Mouse (Mus musculus) adrenal gland, adult 18-20 months (tissue): ENCODE data around the gene Zscan29. TPM values are rescaled to one million over a fixed set of nuclear protein-coding genes. Genes with fewer than 3 reads are reported as not detected.
A peak's percentile ranks its signal among the peaks of the same experiment; 100 is the strongest.
"Not testable (repeated sequence)": the region's sequence is repeated elsewhere in the genome, so short reads cannot be mapped to it uniquely, and the experiment has no call there.

Experiments used
- DNase-seq, 2 experiments: peaks; one replicate each; pipeline ENCODE4 v3.0.0; 2021 to 2022; ENCODE audit warnings: low spot score in 2 of 2
- total RNA-seq, 2 experiments: library from RNA; stranded (reverse); gene quantifications; 1 replicate in 1 of 2; 2 replicates in 1 of 2; pipeline ENCODE4 v1.2.3; 2021

Gene Zscan29
- total RNA-seq, 2 experiments from 2014 or later = 16.4 to 19.8 TPM

DNA sequence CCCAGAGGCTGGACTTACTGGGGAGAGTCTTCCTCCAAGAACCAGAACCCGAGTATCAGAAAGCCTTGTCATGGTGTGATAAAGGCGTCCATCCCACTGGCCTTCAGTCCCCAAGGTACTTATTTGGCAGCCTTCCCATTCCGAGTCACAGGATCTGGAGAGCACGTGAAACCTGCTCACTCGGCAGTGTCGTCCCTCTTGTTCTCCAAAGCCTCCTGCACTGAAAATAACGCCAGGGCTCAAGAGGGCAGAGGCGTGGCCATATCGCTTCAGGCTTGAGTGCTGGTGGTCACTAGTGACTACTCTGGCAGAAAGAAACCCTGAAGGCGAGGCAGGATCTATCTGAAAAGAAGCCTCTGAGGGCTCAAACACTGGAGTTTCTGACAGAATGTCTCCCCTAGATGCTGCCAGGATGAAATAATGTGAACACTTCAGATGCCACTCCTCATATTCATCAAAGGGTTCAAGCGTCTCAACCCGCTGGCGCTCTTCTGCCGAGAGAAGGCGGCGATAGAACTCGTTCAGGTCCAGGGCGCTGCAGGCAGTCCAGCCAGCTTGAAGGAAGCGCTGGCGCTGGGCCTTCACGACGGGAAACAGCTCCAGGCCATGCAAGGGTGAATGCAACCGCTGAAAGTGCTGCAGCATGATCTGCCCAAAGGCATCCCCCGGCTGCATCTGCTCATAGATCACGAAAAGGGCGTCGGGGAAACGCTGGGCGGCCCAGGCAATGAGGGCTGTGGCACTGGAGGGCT, 31.5 kb downstream of the Zscan29 start:
- peak; percentile 22 to 23 for DNase-seq

DNA sequence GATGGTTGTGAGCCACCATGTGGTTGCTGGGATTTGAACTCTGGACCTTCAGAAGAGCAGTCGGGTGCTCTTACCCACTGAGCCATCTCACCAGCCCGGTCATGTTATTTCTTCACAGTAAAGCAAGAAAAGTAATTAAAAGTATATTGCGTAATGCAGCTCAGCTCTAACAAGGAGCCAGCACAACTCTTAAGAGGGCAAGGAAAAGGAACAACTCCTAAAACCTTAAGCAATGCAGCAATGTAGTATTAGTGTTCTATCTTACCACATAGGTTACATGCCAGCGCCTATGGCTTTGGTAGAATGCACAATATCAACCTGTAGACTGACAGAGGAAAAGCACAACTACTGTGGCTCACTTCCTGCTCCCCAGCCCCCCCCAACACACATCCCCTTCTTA, 33.6 kb downstream of the Zscan29 start:
- no peak for DNase-seq

DNA sequence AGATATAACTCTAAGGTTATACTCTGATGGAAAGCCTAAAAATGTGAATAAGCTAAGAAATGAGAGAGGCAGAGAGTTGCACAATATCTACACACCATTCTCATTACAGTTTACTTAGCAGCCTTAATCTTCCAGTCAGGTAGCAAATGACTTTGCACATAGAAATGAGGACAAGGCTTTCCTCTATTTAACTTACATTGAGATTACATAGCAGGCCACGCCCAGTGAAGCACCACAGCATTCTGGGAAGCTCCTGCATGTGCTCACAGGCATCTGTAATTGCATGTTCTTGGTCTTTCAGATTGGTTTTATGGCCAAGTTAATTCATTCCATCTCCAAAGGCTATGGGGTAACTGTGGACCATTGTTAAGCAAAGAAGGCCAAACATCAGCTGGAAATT, 38.1 kb downstream of the Zscan29 start:
- no peak for DNase-seq

DNA sequence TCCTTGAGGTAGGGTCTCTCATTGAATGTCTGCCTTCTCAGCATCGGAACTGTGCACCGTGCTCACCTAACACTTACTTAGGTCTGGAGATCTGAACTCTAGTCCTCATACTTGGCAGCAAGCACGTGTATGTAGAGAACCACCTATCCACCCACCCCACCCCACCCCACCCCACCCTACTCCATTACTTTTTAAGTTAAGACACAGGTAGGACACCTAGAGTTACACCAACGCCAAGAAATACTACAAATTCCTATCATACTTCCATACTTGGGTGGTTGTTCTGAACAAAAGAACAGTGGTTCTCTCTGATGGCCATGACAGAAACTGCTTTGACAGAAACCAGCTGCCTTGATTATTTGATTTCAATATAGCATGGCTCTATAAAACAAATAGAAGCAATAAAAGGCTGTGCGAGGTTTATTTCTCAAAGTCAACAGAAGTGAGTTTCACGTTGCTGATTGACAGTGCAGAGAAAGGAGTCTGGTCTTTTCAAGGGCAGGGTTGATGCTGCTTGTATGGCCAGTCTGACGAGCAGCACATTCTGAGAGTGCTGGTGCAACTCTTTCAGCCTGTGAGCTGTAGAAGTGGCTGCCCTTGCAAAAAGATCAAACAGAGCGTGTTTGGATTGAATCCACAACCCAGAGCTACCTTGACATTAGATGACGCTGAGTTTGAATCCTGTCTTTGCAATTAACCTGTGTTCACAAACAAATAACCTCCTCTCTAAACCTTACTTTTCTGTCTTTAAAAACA, 41.9 kb downstream of the Zscan29 start:
- DNase-seq = no peak

DNA sequence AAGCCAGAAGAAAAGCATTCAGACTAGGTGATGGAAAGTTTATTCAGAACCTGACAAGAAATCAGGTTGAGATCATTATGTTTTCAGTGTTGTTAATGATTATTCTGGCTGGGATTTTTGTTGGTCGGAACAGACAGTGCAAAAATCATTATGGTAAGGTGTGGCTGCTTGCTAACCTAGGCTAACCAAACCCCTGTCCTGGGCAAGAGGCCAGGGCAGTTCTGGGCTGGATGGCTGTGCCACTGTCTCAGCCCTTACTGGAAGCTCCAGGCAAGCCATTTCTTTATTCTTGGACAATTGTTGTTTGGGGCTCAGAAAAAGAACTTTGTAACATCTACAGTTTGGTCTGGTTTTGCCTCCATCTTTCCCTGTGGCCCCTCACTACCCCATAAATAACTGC, 43.4 kb downstream of the Zscan29 start:
- DNase-seq = no peak

DNA sequence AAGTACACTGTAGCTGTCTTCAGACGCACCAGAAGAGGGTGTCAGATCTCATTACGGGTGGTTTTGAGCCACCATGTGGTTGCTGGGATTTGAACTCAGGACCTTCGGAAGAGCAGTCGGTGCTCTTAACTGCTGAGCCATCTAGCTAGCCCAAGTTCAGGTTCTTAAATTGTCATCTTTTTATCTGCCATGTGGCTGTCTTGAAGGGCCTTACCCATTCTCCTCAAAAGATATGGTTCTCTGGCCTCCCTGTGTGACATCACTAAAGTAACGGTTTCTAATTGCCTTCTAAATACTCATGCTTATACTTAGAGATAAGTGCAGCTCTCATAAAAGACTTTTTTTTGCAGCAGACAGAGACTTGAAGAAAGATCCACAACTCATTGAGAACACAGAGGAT, 44.6 kb downstream of the Zscan29 start:
- not testable (repeated sequence) for DNase-seq

DNA sequence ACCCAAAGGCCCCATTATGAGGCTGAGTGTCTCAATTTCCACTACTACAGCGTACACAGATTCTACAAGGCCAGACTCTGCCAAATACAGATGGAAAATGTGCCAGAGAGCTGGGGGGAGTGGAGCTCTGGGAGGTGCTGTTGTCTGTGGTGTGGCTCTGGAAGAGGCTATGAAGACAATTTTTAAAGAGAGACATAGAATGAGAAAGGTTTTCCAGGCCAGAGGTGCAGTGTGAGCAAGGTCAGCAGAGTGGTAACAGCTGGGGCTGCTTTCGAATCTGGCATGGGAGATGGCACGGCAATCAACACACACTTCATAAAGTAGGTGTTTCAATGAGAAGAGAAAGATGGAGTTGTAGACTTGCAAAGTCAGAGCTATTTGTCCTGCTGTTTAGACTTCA, 51.7 kb downstream of the Zscan29 start:
- no peak for DNase-seq

DNA sequence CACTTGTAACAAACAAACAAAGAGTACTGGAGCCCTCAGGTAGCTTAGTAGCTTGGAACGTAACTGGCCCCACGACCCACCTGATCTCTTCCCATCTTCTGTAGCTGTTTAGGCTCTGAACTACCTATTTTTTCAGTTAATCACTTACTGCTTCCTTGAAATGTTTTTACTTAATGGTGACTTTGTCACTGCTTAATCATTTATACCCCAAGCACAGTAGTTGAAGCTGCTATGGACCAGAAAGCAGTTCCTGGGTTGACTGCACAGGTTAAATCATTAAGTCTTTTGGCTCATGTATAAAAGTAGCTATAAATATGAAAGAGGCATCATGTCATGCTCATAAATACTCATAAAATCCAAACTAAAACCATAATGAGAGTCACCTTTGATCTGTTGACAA, 55.5 kb downstream of the Zscan29 start:
- no peak for DNase-seq

DNA sequence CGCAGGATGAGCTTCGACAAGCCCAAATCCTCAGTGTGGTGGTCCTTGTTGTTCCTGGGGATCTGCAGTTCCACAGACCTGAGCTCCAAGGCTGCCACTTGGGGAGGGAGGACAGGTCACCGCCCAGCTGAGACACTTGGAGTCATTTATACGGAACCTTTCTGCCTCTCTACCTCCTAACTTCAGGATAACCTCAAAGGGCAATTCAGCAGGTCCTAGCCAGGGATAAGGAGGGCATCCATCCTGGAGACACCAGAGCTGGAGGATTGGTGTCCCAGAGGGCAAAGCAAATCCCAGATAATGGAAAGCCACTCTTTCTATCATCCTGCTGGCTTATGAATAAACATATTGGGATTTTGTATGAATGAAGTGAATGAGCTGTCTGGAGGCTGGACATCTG, 61.2 kb downstream of the Zscan29 start, which contains the start of gene Tgm7:
TSS of gene Tgm7 (minus strand) at position 101 of the 400 bp plus-strand sequence.
- no peak for DNase-seq

Other genes with a start within 250 kb of the Zscan29 start
- 10 to 100 TPM; 24.8 to 27.3 TPM for gene Ubr1, start 200.4 kb downstream of the Zscan29 start, total RNA-seq
- 10 to 100 TPM in 1 of 2 experiments, 1 to 10 TPM in 1; 9.3 to 23.0 TPM for gene Tmem62, start 194.1 kb downstream of the Zscan29 start, total RNA-seq
- gene Ccndbp1, start 162.7 kb downstream of the Zscan29 start, total RNA-seq = 10 to 100 TPM; 45.5 to 46.0 TPM
- under 1 TPM in 1 of 2 experiments, not detected in 1; 0.22 TPM for gene Epb42, start 134.1 kb downstream of the Zscan29 start, total RNA-seq
- not detected for gene Tgm5, start 85.3 kb downstream of the Zscan29 start, total RNA-seq
- not detected for gene Tgm7, start 61.3 kb downstream of the Zscan29 start, total RNA-seq
- 10 to 100 TPM; 16.1 to 19.3 TPM for gene Adal, start 30.7 kb downstream of the Zscan29 start, total RNA-seq
- gene Lcmt2, start 30.5 kb downstream of the Zscan29 start, total RNA-seq = 1 to 10 TPM; 8.5 to 9.2 TPM
- 10 to 100 TPM; 44.7 to 45.0 TPM for gene Tubgcp4, start 471 bp downstream of the Zscan29 start, total RNA-seq
- 10 to 100 TPM; 61.6 to 69.8 TPM for gene Trp53bp1, start 100.3 kb upstream of the Zscan29 start, total RNA-seq
- 1 to 10 TPM; 6.5 to 7.6 TPM for gene Map1a, start 118.5 kb upstream of the Zscan29 start, total RNA-seq
- 10 to 100 TPM; 49.3 to 80.6 TPM for gene Ppip5k1, start 184.3 kb upstream of the Zscan29 start, total RNA-seq
- gene Ckmt1, start 186.6 kb upstream of the Zscan29 start, total RNA-seq = 10 to 100 TPM in 1 of 2 experiments, 1 to 10 TPM in 1; 6.9 to 12.0 TPM
- gene Strc, start 216.0 kb upstream of the Zscan29 start, total RNA-seq = under 1 TPM; 0.03 to 0.22 TPM
- 100 to 1,000 TPM; 355 to 437 TPM for gene Pdia3, start 242.7 kb upstream of the Zscan29 start, total RNA-seq
- gene Catsper2, start 242.7 kb upstream of the Zscan29 start, total RNA-seq = 1 to 10 TPM; 2.2 to 2.6 TPM